Mouse (Mus musculus) CH12.LX (cell line): Measurements from ENCODE around the gene Pcca. TPM values are rescaled to one million over a fixed set of nuclear protein-coding genes. Genes with fewer than 3 reads are reported as not detected.

ENCODE experiments used
- DNase-seq: peaks from one replicate; pipeline ENCODE4 v3.0.0-alpha.2; 2013; ENCODE audit errors: extremely low read depth
- H3K27ac ChIP-seq: 2 replicates; pipeline ENCODE4 v1.5.1; 2012; ENCODE audit warnings: low read depth, mild to moderate bottlenecking, control low read depth, moderate library complexity; ENCODE audit not compliant: insufficient read depth
- H3K27me3 ChIP-seq: replicated peaks from 2 replicates; pipeline ENCODE3; 2012; ENCODE audit warnings: inconsistent platforms
- H3K36me3 ChIP-seq, 2 experiments: replicated peaks in 1 of 2; 2 replicates each; pipeline versions ENCODE3 to v1.6.1; 2012; ENCODE audit warnings: inconsistent platforms in 1 of 2, low read length in 1 of 2, mild to moderate bottlenecking in 1 of 2, mixed read lengths in 1 of 2, moderate library complexity in 1 of 2; ENCODE audit not compliant: control insufficient read depth in 1 of 2, insufficient read depth in 1 of 2
- H3K4me1 ChIP-seq, 2 experiments: 2 replicates each; pipeline ENCODE4 v1.6.1; 2012; ENCODE audit warnings: inconsistent platforms in 1 of 2, moderate library complexity in 1 of 2; ENCODE audit not compliant: insufficient read depth in 2 of 2, control insufficient read depth in 1 of 2
- H3K4me2 ChIP-seq: 2 replicates; pipeline ENCODE4 v1.6.1; 2012; ENCODE audit warnings: low read depth, mild to moderate bottlenecking, control low read depth; ENCODE audit not compliant: poor library complexity, insufficient read depth, severe bottlenecking
- H3K4me3 ChIP-seq, 3 experiments: fragments of 150-350 bp in 1 of 3; sonication (generic) in 1 of 3; replicated peaks in 1 of 3; 2 replicates each; pipeline versions ENCODE3 to v1.5.1; 2011 to 2012; ENCODE audit warnings: low read depth in 2 of 3, low read length in 2 of 3, mild to moderate bottlenecking in 2 of 3, moderate library complexity in 2 of 3, control low read depth in 1 of 3, improper control_type of control experiment in 1 of 3, inconsistent platforms in 1 of 3, mixed read lengths in 1 of 3; ENCODE audit not compliant: poor library complexity in 1 of 3
- H3K79me2 ChIP-seq: replicated peaks from 2 replicates; pipeline ENCODE4 v1.6.1; 2012; ENCODE audit warnings: mild to moderate bottlenecking, moderate library complexity; ENCODE audit not compliant: control insufficient read depth, poor library complexity, insufficient read depth, severe bottlenecking; ENCODE audit errors: extremely low read depth
- H3K9ac ChIP-seq: 2 replicates; pipeline ENCODE4 v1.6.1; 2012; ENCODE audit warnings: low read depth, mild to moderate bottlenecking, control low read depth, moderate library complexity; ENCODE audit not compliant: insufficient read depth
- H3K9me3 ChIP-seq: replicated peaks from 2 replicates; pipeline ENCODE3; 2012; ENCODE audit warnings: low read length, inconsistent platforms, mixed read lengths
- CHD1 ChIP-seq: IDR thresholded peaks from 2 replicates; pipeline ENCODE4 v1.6.1; 2012; ENCODE audit warnings: low read depth, low read length, improper control_type of control experiment, inconsistent platforms
- CHD2 ChIP-seq: IDR thresholded peaks from 2 replicates; pipeline ENCODE4 v1.6.1; 2011; ENCODE audit warnings: low read length, improper control_type of control experiment
- E2F4 ChIP-seq: IDR thresholded peaks from 2 replicates; pipeline ENCODE4 v1.6.1; 2011; ENCODE audit warnings: low read depth, low read length, improper control_type of control experiment; ENCODE audit not compliant: insufficient replicate concordance
- ELF1 ChIP-seq: IDR thresholded peaks from 2 replicates; pipeline ENCODE4 v1.6.1; 2014; ENCODE audit warnings: low read depth, mild to moderate bottlenecking, inconsistent platforms, low read length, improper control_type of control experiment
- EP300 ChIP-seq: IDR thresholded peaks from 2 replicates; pipeline ENCODE4 v1.6.1; 2011; ENCODE audit warnings: low read length, improper control_type of control experiment
- GABPA ChIP-seq: IDR thresholded peaks from 2 replicates; pipeline ENCODE4 v1.6.1; 2012; ENCODE audit warnings: low read depth, low read length, improper control_type of control experiment, inconsistent platforms; ENCODE audit not compliant: insufficient replicate concordance
- JUND ChIP-seq: conservative IDR thresholded peaks from 2 replicates; pipeline ENCODE4 v1.6.1; 2011; ENCODE audit warnings: low read depth, low read length, improper control_type of control experiment
- KAT2A ChIP-seq: IDR thresholded peaks from 2 replicates; pipeline ENCODE4 v1.6.1; 2012; ENCODE audit warnings: low read length, improper control_type of control experiment, inconsistent platforms; ENCODE audit not compliant: insufficient replicate concordance
- MAFK ChIP-seq: IDR thresholded peaks from 2 replicates; pipeline ENCODE4 v1.6.1; 2011; ENCODE audit warnings: low read length, improper control_type of control experiment; ENCODE audit not compliant: insufficient replicate concordance
- MAX ChIP-seq: IDR thresholded peaks from 2 replicates; pipeline ENCODE4 v1.6.1; 2011; ENCODE audit warnings: low read length, improper control_type of control experiment
- MAZ ChIP-seq: IDR thresholded peaks from 2 replicates; pipeline ENCODE4 v1.6.1; 2012; ENCODE audit warnings: low read depth, mild to moderate bottlenecking, inconsistent platforms, low read length, improper control_type of control experiment, moderate library complexity
- MEF2A ChIP-seq: IDR thresholded peaks from 2 replicates; pipeline ENCODE4 v1.6.1; 2014; ENCODE audit warnings: low read depth, mild to moderate bottlenecking, inconsistent platforms, low read length, improper control_type of control experiment, borderline replicate concordance
- MXI1 ChIP-seq: IDR thresholded peaks from 2 replicates; pipeline ENCODE4 v1.6.1; 2011; ENCODE audit warnings: mild to moderate bottlenecking, low read depth, low read length, improper control_type of control experiment
- MYC ChIP-seq: IDR thresholded peaks from 2 replicates; pipeline ENCODE4 v1.6.1; 2011; ENCODE audit warnings: low read depth, mild to moderate bottlenecking, improper control_type of control experiment, low read length
- NELFE ChIP-seq: IDR thresholded peaks from 2 replicates; pipeline ENCODE4 v1.6.1; 2011; ENCODE audit warnings: low read depth, low read length, improper control_type of control experiment
- PAX5 ChIP-seq: IDR thresholded peaks from 2 replicates; pipeline ENCODE4 v1.6.1; 2012; ENCODE audit warnings: low read length, inconsistent platforms, mixed read lengths
- POLR2A ChIP-seq: IDR thresholded peaks from 2 replicates; pipeline ENCODE4 v1.6.1; 2011; ENCODE audit warnings: low read depth, mild to moderate bottlenecking, improper control_type of control experiment, low read length
- POLR2AphosphoS2 ChIP-seq: IDR thresholded peaks from 2 replicates; pipeline ENCODE4 v1.6.1; 2011; ENCODE audit warnings: low read depth, low read length, improper control_type of control experiment
- RAD21 ChIP-seq: IDR thresholded peaks from 2 replicates; pipeline ENCODE4 v1.6.1; 2011; ENCODE audit warnings: low read depth, mild to moderate bottlenecking, low read length, improper control_type of control experiment, moderate library complexity
- TBP ChIP-seq: conservative IDR thresholded peaks from 2 replicates; pipeline ENCODE4 v1.6.1; 2011; ENCODE audit warnings: low read depth, low read length, improper control_type of control experiment
- UBTF ChIP-seq: IDR thresholded peaks from 2 replicates; pipeline ENCODE4 v1.6.1; 2012; ENCODE audit warnings: low read depth, mild to moderate bottlenecking, inconsistent platforms, low read length, improper control_type of control experiment, moderate library complexity
- USF1 ChIP-seq: IDR thresholded peaks from 2 replicates; pipeline ENCODE4 v1.6.1; 2014; ENCODE audit warnings: low read depth, mild to moderate bottlenecking, inconsistent platforms, low read length, improper control_type of control experiment
- ZC3H11A ChIP-seq: IDR thresholded peaks from 2 replicates; pipeline ENCODE4 v1.6.1; 2012; ENCODE audit warnings: low read depth, mild to moderate bottlenecking, inconsistent platforms, low read length, improper control_type of control experiment
- ZKSCAN1 ChIP-seq: IDR thresholded peaks from 2 replicates; pipeline ENCODE4 v1.6.1; 2012; ENCODE audit warnings: low read depth, inconsistent platforms, low read length, improper control_type of control experiment, borderline replicate concordance
- ZNF384 ChIP-seq: IDR thresholded peaks from 2 replicates; pipeline ENCODE4 v1.6.1; 2012; ENCODE audit warnings: low read depth, low read length, improper control_type of control experiment, inconsistent platforms
- dilution Hi-C: fragments of 300-500 bp; cut with MboI; formaldehyde crosslinking; loops from 2 replicates; pipeline ENCODE4 v1.14.3; 2020; ENCODE audit warnings: low sequenced_read_pairs; ENCODE audit not compliant: extremely low pct_unique_long_range_greater_than_20kb, extremely low pct_ligation_motif_present
- in situ Hi-C: fragments of 300-500 bp; cut with MboI; formaldehyde crosslinking; loops from 3 replicates; pipeline ENCODE4 v1.14.3; 2019; ENCODE audit warnings: low sequenced_read_pairs, low pct_ligation_motif_present, low pct_unique_long_range_greater_than_20kb, mixed read lengths
- polyA plus RNA-seq: library from polyadenylated mRNA; unstranded; fragments of >175 nt; gene quantifications from 2 replicates; pipeline ENCODE4 v1.2.1, GENCODE M21; 2012; ENCODE audit warnings: low read depth; ENCODE audit not compliant: insufficient read length
- total RNA-seq, 2 experiments: library from RNA; depleted of rRNA; stranded (reverse); fragments of 300-350 nt in 1 of 2; fragments of >200 nt in 1 of 2; gene quantifications; 2 replicates each; pipeline ENCODE4 v1.2.3; 2012 to 2014

Pcca gene
- total and polyA plus RNA-seq, 3 experiments = 11.2 to 39.0 (median 23.8) TPM

DNA sequence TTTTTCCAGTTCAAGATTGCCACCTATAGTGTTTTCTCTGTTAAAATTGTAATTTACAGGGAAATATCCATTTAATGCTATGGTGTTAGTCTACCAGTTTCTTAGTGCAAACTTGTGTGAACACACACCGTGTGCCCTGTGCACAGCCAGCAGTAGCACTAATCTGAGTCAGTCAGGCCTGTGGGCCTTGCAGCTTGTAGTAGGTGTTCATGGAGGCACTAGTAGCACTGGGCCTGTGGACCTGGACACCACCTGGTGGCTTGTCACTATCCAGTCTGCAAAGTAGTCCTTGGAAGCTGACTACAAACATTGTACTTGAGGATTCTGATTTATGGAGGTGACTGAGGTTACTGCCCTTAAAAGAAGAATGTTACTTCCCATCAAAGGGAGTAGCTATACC lies 300.6 kb downstream of the Pcca start:
- H3K4me3 ChIP-seq = no peak overlapping the region
- H3K9me3 ChIP-seq = no peaks in the 10 kb centered on the region
- in situ Hi-C loops (no loop called here), dilution Hi-C loops (no loop called here)
- peaks cover 8 to 14% of the 10 kb centered on the region in 2 experiments; a peak in 3 of 4 replicates for H3K4me1 ChIP-seq
- DNase-seq = no peak
- no peak overlapping the region for H3K27ac ChIP-seq
- TF ChIP-seq CHD1 = no peak
- no peak for TF ChIP-seq ELF1
- no peak for TF ChIP-seq GABPA
- TF ChIP-seq JUND = no peak
- TF ChIP-seq EP300 = no peak
- no peak for TF ChIP-seq TBP
- TF ChIP-seq CHD2 = no peak
- no peak for TF ChIP-seq UBTF
- no peak for TF ChIP-seq MEF2A
- no peak for TF ChIP-seq KAT2A
- TF ChIP-seq E2F4 = no peak
- TF ChIP-seq POLR2AphosphoS2 = no peak
- TF ChIP-seq MYC = no peak
- TF ChIP-seq POLR2A = no peak
- TF ChIP-seq MAX = no peak
- H3K36me3 ChIP-seq = no peaks in the 10 kb centered on the region
- H3K4me2 ChIP-seq = no peak overlapping the region
- H3K9ac ChIP-seq = no peak overlapping the region
- H3K27me3 ChIP-seq = no peaks in the 10 kb centered on the region
- no peaks in the 10 kb centered on the region for H3K79me2 ChIP-seq

GRCm38 (mm10) chr14:122835487-122836190 lies 301.5 kb downstream of the Pcca start:
- no peaks in the 10 kb centered on the region for H3K36me3 ChIP-seq
- TF ChIP-seq GABPA (no peak), ZC3H11A (no peak), ZNF384 (no peak), MAZ (no peak), ELF1 (no peak), RAD21 (no peak), CHD2 (no peak), JUND (no peak), MAX (no peak), TBP (no peak), EP300 (no peak), ZKSCAN1 (no peak), POLR2A (no peak), MXI1 (no peak), PAX5 (no peak), USF1 (no peak), MAFK (no peak), NELFE (no peak)
- TF ChIP-seq, all 38 proteins: peak for 0
- H3K27ac ChIP-seq = no peak overlapping the region
- no peak for DNase-seq
- H3K79me2 ChIP-seq = no peaks in the 10 kb centered on the region
- no peaks in the 10 kb centered on the region for H3K9me3 ChIP-seq
- no peak overlapping the region for H3K4me3 ChIP-seq
- dilution Hi-C loops (no loop called here), in situ Hi-C loops (no loop called here)
- no peak overlapping the region for H3K4me2 ChIP-seq
- H3K9ac ChIP-seq = no peak overlapping the region
- peaks cover under 1 to 5% of the 10 kb centered on the region in 2 experiments; a peak in 2 of 4 replicates for H3K4me1 ChIP-seq
- no peaks in the 10 kb centered on the region for H3K27me3 ChIP-seq
